Mouse (Mus musculus): ENCODE data around the gene Klf12. TPM values are rescaled to one million over a fixed set of nuclear protein-coding genes. Genes with fewer than 3 reads are reported as not detected.
"Not testable (repeated sequence)": the region's sequence is repeated elsewhere in the genome, so short reads cannot be mapped to it uniquely, and the experiment has no call there.

Klf12 gene
- polyA plus RNA-seq, 1 experiment from 2014 or later, result 4.1 TPM

DNA sequence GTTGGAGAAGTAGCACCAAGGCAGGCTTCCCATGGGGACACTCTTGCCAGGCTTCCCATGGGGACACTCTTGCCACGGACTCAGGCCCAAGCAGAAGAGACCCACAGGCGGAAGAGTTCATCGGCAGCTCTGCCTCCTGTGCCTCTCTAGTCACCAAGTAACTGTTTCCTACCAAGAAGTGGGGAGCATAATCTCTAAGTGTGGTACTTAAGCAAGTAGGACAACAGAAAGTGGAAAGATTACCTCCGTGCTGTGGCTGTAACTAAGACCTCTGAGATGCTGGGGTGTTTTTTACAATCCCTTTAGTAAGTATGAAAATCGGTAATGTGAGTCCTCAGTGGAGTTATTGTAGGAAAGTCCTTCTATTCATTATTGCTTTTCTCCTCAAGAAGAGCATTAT, 410.8 kb downstream of the Klf12 start:
- Histone ChIP-seq H3K36me3 (peaks cover 7% of the 10 kb centered on the region), H3K4me2 (no peak overlapping the region), H3K27ac (no peak overlapping the region), H3K9me3 (replicated peaks) (no peaks in the 10 kb centered on the region), H3K27me3 (no peaks in the 10 kb centered on the region), H3K4me1 (replicated peaks) (no peaks in the 10 kb centered on the region), H3K4me3 (replicated peaks) (no peak overlapping the region), H3K9ac (no peak overlapping the region)
- WGBS (ENCODE audit: insufficient replicate concordance), result 73% methylated on average over 5 of the region's 5 CpGs
- ATAC-seq (ENCODE audit: low read depth), result no peak
- DNase-seq, result no peak

DNA sequence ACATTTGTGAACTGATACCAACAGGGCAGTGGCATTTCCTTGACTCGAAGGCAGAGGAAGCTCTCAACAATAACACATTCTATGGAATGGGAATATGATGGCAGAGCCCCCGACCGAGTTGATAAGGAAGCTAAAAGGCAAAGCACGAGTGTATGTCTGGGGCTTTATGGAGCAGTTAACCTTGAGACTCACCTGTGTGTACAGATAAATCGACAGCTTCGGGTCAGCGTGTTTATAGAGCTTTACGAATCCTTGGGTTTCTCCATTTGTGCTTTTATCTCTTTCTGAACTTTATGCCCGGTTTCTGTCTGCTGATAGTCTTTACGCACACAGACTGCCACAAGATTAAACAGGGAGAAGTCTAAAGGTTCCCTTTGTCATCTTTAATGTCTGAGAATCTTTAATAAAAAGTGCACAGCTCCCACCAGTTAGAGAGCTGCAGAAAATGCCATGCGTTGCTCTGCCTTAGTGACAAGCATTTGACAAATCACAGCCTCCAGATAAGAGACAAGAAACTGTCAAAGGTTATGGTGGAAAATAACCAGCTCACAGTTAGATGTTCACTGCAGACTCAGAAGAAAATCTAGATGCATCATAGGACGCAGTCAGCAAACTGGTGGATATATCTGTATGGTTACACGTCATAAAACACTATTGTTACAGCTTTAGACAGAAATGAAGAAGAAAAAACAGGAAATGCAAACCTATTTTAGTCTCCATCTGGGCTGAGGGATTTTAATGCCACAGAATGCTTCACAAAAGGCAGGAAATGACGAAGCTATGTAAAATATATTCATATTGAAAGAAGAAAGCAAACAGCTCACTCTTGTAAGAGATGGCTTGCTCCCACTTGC, 428.1 kb downstream of the Klf12 start:
- WGBS (ENCODE audit: insufficient replicate concordance), result 43% methylated on average over 14 of the region's 14 CpGs
- ATAC-seq (ENCODE audit: low read depth), result no peak
- no peaks in the 10 kb centered on the region for H3K27me3 ChIP-seq
- H3K9me3 ChIP-seq (replicated peaks), result no peaks in the 10 kb centered on the region
- H3K4me3 ChIP-seq (replicated peaks), result no peak overlapping the region
- no peak overlapping the region for H3K9ac ChIP-seq
- DNase-seq, result no peak
- no peak overlapping the region for H3K27ac ChIP-seq
- peaks cover 33% of the 10 kb centered on the region for H3K4me1 ChIP-seq (replicated peaks)
- no peak overlapping the region for H3K4me2 ChIP-seq
- no peaks in the 10 kb centered on the region for H3K36me3 ChIP-seq

DNA sequence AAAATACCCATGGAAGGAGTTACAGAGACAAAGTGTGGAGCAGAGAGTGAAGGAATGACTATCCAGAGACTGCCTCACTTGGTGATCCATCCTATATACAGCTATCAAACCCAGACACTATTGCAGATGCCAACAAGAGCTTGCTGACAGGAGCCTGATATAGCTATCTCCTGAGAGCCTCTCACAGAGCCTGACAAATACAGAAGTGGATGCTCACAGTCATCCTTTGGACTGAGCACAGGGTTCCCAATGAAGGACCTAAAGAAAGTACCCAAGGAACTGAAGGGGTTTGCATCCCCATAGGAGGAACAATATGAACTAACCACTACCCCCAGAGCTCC, 430.0 kb downstream of the Klf12 start:
- not testable (repeated sequence) for H3K36me3 ChIP-seq; H3K27me3 ChIP-seq; H3K4me3 ChIP-seq (replicated peaks); H3K4me2 ChIP-seq; H3K9ac ChIP-seq; H3K9me3 ChIP-seq (replicated peaks)
- DNase-seq (peak; percentile 22), ATAC-seq (ENCODE audit: low read depth) (peak; percentile 74)
- Histone ChIP-seq H3K27ac (peak overlapping the region; percentile 55; the same call in 1 of the 2 replicates), H3K4me1 (replicated peaks) (peaks cover 33% of the 10 kb centered on the region)

DNA sequence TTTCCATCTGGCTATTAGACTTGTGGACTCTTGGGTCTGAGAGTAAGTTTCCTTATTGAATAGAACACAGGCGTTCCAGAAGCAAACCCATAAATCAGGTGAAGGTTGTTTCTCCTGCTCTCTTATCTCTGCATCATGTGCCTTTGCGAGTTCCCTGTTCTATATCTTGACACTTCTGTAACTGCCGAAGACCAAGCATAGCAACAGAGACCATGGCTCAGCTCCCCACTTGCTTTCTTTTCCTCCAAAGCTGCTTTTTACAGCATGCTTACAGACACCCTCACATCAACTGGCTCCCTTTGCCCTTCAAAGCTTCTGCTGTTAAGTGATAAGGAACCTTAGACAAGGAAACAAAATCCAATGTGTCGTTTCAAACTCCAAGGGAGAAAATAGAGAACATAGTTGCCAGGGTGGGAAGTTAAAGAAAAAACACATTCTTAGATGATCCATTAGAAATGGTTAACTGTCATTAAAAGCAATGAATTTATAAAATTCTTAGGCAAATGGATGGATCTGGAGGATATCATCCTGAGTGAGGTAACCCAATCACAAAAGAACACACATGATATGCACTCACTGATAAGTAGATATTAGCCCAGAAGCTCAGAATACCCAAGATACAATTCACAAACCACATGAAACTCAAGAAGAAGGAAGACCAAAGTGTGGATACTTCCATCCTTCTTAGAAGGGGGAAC, 430.6 kb downstream of the Klf12 start:
- H3K36me3 ChIP-seq; H3K4me3 ChIP-seq (replicated peaks); H3K9me3 ChIP-seq (replicated peaks); H3K27me3 ChIP-seq; H3K9ac ChIP-seq: not testable (repeated sequence)
- Histone ChIP-seq H3K4me1 (replicated peaks) (peaks cover 33% of the 10 kb centered on the region), H3K27ac (peak overlapping the region; percentile 44), H3K4me2 (peak overlapping the region; percentile 51)
- peak; percentile 89 for ATAC-seq (ENCODE audit: low read depth)
- DNase-seq, result peak; percentile 5
- 10% methylated on average over 4 of the region's 4 CpGs for WGBS (ENCODE audit: insufficient replicate concordance)

DNA sequence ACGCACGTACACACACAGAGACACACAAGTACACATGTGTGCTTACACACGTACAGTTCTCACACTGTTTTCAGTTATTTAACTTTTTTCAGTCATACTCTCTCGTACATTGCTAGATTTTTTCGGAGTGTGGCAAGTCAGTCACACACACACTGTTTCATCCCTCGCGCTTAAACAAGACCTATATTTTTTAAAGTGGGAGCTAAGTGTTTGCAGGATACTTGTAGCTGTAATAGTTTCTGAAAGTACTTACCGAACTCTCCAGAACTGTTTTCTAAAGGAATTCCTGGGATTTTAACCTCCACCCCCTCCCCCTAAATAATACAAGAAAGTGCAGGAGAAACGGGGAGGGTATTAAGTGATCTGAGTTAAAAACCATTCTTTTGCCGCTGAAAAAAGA, 434.1 kb downstream of the Klf12 start:
- DNase-seq, result no peak
- no peaks in the 10 kb centered on the region for H3K27me3 ChIP-seq
- WGBS (ENCODE audit: insufficient replicate concordance), result 74% methylated on average over 10 of the region's 10 CpGs
- no peaks in the 10 kb centered on the region for H3K9me3 ChIP-seq (replicated peaks)
- H3K9ac ChIP-seq, result no peak overlapping the region
- no peak for ATAC-seq (ENCODE audit: low read depth)
- no peak overlapping the region for H3K4me2 ChIP-seq
- H3K27ac ChIP-seq, result no peak overlapping the region
- H3K4me1 ChIP-seq (replicated peaks), result peaks cover 33% of the 10 kb centered on the region
- H3K36me3 ChIP-seq, result no peaks in the 10 kb centered on the region
- no peak overlapping the region for H3K4me3 ChIP-seq (replicated peaks)

DNA sequence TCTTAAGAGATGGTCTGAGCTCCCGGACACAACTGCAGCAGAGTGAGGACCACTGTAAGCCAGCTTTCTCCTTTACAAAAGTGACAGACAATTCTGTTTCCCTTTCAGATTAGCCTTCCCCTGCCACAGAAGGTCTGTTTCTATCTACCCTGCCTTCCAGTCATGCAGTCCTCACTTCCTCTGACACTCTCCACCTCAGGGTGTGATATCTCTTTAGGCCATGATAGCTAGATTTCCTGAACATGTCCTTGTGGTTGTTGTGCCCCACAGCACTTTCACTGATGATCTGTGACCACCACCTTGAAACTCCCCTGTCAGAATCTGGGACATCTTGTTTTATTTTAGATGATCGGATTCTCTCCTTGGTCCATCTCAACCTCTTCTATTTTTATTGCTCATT, 437.0 kb downstream of the Klf12 start:
- 28% methylated on average over 2 of the region's 2 CpGs for WGBS (ENCODE audit: insufficient replicate concordance)
- Histone ChIP-seq H3K9me3 (replicated peaks) (no peaks in the 10 kb centered on the region), H3K27ac (no peak overlapping the region), H3K4me2 (no peak overlapping the region), H3K9ac (no peak overlapping the region), H3K4me1 (replicated peaks) (peaks cover 8% of the 10 kb centered on the region), H3K4me3 (replicated peaks) (no peak overlapping the region), H3K36me3 (no peaks in the 10 kb centered on the region), H3K27me3 (no peaks in the 10 kb centered on the region)
- peak; percentile 78 for ATAC-seq (ENCODE audit: low read depth)
- peak; percentile 13 for DNase-seq

DNA sequence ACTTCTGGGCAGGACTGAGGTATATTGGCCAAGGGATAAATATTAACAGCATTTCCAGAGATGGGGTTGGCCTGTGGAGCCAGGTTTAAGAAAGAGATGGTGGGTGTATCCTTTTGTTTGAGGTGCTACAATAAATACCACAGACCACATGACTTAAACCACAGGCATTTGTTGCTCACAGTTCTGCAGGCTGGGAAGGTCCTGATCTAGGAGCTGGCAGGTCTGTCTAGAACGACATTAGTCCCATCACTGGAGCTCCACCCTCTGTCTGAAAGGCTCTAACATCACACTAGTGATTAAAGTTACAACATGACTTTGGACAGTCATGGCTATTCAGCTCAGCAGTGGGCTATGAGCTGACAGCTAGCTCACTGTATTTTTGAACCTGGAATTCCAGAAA, 457.8 kb downstream of the Klf12 start:
- WGBS (ENCODE audit: insufficient replicate concordance), result 10% methylated on average over 1 of the region's 1 CpGs
- Histone ChIP-seq H3K27me3 (no peaks in the 10 kb centered on the region), H3K4me3 (replicated peaks) (no peak overlapping the region), H3K27ac (no peak overlapping the region), H3K4me2 (no peak overlapping the region), H3K36me3 (no peaks in the 10 kb centered on the region), H3K9me3 (replicated peaks) (no peaks in the 10 kb centered on the region), H3K9ac (no peak overlapping the region), H3K4me1 (replicated peaks) (no peaks in the 10 kb centered on the region)
- ATAC-seq (ENCODE audit: low read depth), result no peak
- no peak for DNase-seq
